Mouse (Mus musculus) cerebellum, adult (tissue): ENCODE data around the gene Podxl2.

ENCODE experiments used
- ATAC-seq: cut with Nextera tagmentation; 2 replicates; pipeline ENCODE4 v1.9.2; 2017; ENCODE audit warnings: mild to moderate bottlenecking, moderate library complexity, mixed read lengths; ENCODE audit not compliant: insufficient number of reproducible peaks, low FRiP score, low TSS enrichment

Podxl2 gene

DNA sequence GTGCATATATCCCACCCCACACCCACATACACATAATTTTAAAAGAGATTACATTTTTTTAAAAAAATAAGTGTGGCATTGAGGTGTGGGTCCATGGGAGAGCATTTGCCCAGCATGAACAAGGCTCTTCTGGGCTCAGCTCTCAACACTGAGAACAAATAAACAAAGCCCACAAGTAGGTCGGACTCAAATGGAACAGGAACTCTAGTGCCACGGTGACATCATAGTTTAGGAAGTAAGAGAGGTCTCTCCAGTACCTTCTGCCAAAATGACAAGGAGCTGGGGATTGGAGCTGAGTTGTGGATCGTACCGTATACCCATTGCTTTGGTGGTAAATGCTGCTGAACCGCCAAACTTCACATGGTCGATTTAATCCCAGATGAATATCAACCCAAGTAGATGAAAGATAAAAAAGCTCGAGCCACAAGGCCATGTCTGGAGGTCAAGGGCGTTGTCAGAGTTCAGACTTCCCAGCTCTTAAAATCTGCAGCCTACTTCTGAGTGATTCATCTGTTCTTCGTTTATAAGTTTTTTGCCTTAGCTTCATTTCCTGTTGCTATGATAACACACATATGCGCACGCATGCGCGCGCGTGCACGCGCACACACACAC, 69.8 kb downstream of the Podxl2 start:
- no peak for ATAC-seq

DNA sequence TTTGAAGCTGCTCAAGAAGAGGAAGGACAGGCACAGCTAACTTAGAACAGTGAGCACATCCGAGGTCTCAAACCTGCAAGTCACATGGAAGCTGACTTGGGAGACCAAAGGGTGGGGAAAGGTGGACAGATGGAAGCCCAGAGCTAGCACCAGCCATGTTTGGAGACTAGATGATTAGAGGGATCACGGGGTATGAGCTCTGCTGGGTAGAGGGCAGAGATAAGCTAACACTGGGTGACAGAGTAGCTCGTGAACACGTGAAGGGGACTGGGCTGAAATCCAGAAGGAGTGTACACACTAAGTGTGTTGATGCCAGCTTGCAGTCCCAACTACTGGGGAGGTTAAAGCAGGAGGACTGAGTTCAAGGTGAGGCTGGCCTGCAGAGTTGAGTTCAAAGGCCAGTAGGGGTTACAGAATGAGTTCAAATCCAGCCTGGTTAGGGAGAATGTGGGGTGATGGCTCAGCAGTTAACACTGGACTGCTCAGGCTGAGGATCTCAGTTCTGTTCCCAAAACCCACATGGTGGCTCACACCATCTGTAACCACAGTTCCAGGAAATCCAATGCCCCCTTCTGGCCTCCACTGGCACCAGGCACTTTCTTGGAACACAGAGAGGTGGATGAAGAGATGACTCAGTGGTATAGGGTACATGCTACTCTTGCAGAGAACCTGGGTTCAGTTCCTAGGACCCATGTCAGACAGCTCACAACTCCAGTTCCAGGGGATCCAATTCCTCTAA, 70.7 kb downstream of the Podxl2 start:
- ATAC-seq, result no peak

DNA sequence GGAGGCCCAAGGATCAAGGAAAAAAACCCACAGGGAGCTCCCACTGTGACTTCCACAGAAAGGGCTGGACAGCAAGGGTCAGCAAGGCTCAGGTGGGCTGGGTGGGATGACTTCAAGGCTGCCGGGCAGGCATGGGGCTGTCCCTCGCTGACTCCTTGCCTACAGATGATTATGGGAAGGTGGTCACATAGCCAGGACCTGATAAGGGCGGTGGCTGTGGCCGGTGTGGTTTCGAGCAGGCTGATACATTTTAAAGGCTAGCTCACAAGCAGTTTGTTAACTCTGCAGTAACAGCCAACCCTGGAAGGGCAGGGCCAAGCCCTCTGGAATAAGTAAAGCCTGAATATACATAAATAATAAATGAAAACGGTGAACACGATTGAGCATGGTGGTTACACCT, 71.8 kb downstream of the Podxl2 start:
- no peak for ATAC-seq

DNA sequence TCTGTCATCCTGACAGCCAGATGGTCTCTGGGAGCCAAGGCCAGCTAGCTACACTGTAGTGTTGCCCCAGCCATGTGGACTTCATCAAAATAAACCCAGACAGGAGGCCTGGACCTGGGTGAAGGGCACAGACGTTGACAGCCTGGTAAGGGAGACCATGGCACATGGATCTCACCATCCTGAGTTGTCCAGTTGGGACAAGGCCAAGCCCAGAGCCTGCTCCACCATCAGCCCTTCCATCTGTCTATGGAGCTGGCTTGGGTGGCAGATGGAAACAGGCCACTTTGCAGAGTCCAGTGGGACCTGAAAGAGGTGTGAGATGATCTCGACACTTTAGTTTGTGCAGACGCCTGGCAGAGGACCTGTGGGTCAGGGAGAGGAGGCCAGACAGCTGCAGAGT, 74.1 kb downstream of the Podxl2 start:
- peak; percentile 92 for ATAC-seq

DNA sequence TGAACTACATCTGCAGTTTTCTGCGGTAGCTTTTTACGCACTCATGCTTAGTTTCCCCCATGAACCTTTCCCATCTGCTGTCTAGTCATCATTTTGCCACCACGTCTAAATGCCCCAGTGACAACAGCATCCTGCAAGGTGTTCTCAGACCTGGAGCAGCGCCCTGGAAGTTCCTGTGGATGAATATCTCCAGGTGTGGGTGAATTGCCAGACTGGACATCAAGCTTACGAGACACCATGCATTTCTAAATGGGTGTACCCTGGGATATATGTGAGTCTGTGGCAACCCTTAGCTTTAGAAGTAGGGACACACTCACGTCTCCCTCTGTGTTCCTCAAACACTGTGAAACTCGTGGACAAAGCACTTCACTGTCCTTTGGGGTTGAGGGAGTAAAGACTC, 74.7 kb downstream of the Podxl2 start:
- no peak for ATAC-seq

DNA sequence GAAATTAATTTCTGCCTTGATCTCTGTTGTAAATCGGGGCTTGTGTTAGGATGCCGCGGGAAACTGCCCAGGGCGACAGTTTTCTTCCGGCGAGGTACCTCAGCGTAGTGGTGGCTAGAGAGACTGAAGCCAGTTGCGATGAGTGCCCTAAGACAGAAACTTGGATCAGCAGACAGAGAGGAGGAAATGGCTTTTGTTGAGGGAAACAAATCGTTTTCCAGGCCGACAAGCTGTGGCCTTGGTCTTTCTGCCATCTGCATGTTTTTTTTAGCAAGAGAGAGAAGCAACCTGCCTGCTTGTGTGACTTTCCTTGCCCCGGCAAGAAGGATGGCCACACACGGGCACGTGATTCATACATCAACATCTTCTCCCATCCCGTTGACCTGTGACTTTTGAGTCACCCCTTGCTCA, 80.3 kb downstream of the Podxl2 start:
- ATAC-seq, result no peak

DNA sequence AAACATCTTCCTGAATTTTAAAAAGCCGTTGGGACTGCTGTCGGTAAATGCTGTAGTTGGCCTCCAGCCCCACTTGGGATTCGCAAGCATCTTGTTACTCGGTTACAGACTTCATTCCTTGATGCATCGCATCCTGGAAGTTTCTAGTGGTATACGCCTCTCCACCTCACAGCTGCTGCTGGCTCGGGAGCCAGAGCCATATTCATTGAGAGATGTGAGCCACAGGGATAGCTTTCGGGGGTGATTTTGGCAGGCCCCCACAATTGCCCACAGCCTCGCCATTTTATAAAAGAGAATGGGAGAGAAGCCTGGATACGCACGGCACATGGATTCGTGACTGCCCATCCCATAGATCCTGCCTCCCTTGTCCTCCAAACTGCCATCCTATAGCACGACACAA, 81.0 kb downstream of the Podxl2 start:
- no peak for ATAC-seq

DNA sequence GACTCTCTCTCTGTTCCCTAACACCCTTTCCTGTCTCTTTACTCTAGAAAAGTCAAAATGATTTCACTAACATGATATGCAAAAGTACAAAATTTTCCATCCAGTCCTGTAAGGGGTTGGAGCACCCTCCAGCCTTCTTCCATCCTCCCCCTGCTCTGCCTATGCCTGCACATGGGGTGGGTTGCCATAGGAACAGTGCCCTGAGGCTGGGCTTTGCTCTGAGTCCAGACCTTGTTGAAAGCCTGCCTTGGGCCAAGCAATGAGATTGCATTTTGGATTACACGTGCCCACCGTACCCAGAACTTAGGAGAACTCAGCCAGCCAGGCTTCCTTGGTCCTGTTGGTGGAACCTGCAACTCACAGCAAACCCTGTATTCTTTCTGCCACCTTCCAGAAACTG, 81.6 kb downstream of the Podxl2 start:
- ATAC-seq, result no peak
